Mouse (Mus musculus) embryonic facial prominence, embryonic 11.5 days (tissue): ENCODE results near the gene Lin28a. TPM values are rescaled to one million over a fixed set of nuclear protein-coding genes. Genes with fewer than 3 reads are reported as not detected.
"Not testable (repeated sequence)": the region's sequence is repeated elsewhere in the genome, so short reads cannot be mapped to it uniquely, and the experiment has no call there.

Experiments used
- ATAC-seq: fragments of 200-750 bp; cut with Nextera tagmentation; replicated peaks from 2 replicates; pipeline ENCODE4 v1.8.0; 2017; ENCODE audit warnings: low read depth; ENCODE audit not compliant: insufficient number of reproducible peaks, low FRiP score, low TSS enrichment
- DNase-seq: peaks from one replicate; pipeline ENCODE4 v3.0.0-alpha.2; 2015; ENCODE audit warnings: low spot score
- H3K27ac ChIP-seq: fragments of 300-500 bp; sonication (generic); replicated peaks from 2 replicates; pipeline ENCODE4 v1.5.1; 2014; ENCODE audit warnings: mild to moderate bottlenecking, low read depth, low read length, control low read depth
- H3K27me3 ChIP-seq: fragments of 300-500 bp; sonication (generic); 2 replicates; pipeline ENCODE4 v1.6.1; 2014; ENCODE audit warnings: mild to moderate bottlenecking, low read length, moderate library complexity, mixed read lengths; ENCODE audit not compliant: control insufficient read depth, insufficient read depth
- H3K36me3 ChIP-seq: fragments of 300-500 bp; sonication (generic); replicated peaks from 2 replicates; pipeline ENCODE4 v1.6.1; 2014; ENCODE audit warnings: low read depth, mild to moderate bottlenecking, low read length, moderate library complexity, mixed read lengths; ENCODE audit not compliant: control insufficient read depth, insufficient read depth
- H3K4me1 ChIP-seq: fragments of 300-500 bp; sonication (generic); 2 replicates; pipeline ENCODE4 v1.6.1; 2014; ENCODE audit warnings: low read length, mixed read lengths; ENCODE audit not compliant: control insufficient read depth, insufficient read depth
- H3K4me2 ChIP-seq: fragments of 300-500 bp; sonication (generic); 2 replicates; pipeline ENCODE4 v1.6.1; 2014; ENCODE audit warnings: low read depth, mild to moderate bottlenecking, control low read depth, low read length, moderate library complexity
- H3K4me3 ChIP-seq: fragments of 300-500 bp; sonication (generic); 2 replicates; pipeline ENCODE4 v1.5.1; 2014; ENCODE audit warnings: low read depth, low read length, control low read depth
- H3K9ac ChIP-seq: fragments of 300-500 bp; sonication (generic); replicated peaks from 2 replicates; pipeline ENCODE4 v1.6.1; 2014; ENCODE audit warnings: mild to moderate bottlenecking, control low read depth, low read length
- H3K9me3 ChIP-seq: fragments of 300-500 bp; sonication (generic); replicated peaks from 2 replicates; pipeline ENCODE4 v1.6.1; 2016; ENCODE audit warnings: mild to moderate bottlenecking, low read length, inconsistent platforms, mixed read lengths; ENCODE audit not compliant: control insufficient read depth
- WGBS: fragments of 180-500 bp; shearing (Covaris S2); extraction: QIAGEN DNeasy Blood & Tissue Kit; methylation state at CpG from one replicate; pipeline ENCODE4 v1.1.7; 2014; 5-methylcytosine and 5-hydroxymethylcytosine counted together
- polyA plus RNA-seq: library from polyadenylated mRNA; unstranded; fragments of >200 nt; fragmentation: Nextera tagmentation; extraction: Ambion mirVana; gene quantifications from 2 replicates; pipeline ENCODE4 v1.2.1, GENCODE M21; 2014

The Lin28a gene
- polyA plus RNA-seq, 1 experiment from 2014 or later: 0.49 TPM

- WGBS: 69% methylated on average over 4 of the region's 4 CpGs
These were observed 28.6 kb downstream of the Lin28a start for GRCm38 (mm10) chr4:133990035-133990434.

DNA sequence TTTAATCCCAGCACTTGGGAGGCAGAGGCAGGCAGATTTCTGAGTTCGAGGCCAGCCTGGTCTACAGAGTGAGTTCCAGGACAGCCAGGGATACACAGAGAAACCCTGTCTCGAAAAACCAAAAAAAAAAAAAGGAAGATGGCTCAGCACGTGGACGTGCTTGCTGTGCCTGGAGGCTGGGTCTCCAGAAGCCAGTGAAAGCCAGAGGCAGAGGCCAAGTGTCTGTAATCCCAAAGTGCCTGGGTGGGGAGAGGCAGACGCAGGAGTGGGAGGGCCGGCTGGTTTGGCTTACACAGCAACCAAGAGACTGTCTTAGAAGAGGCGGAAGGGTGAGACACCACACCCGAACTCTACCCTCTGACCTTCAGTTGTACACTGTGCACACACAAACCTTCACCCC lies 30.4 kb downstream of the Lin28a start:
- H3K4me3 ChIP-seq, ATAC-seq, DNase-seq, H3K36me3 ChIP-seq, H3K9me3 ChIP-seq, H3K9ac ChIP-seq, H3K27me3 ChIP-seq, H3K4me1 ChIP-seq, H3K4me2 ChIP-seq, H3K27ac ChIP-seq: not testable (repeated sequence)
- 91% methylated on average over 8 of the region's 8 CpGs for WGBS

More at GRCm38 (mm10) chr4:133990035-133990434, 28.6 kb downstream of the Lin28a start:
- H3K4me3 ChIP-seq: no peak overlapping the region
- no peak overlapping the region for H3K9ac ChIP-seq
- ATAC-seq: no peak
- H3K4me2 ChIP-seq: no peak overlapping the region
- H3K27me3 ChIP-seq: no peaks in the 10 kb centered on the region
- no peak for DNase-seq
- no peak overlapping the region for H3K27ac ChIP-seq
- peaks cover 2% of the 10 kb centered on the region; the same call in 1 of the 2 replicates for H3K36me3 ChIP-seq
- H3K9me3 ChIP-seq: no peaks in the 10 kb centered on the region
- no peaks in the 10 kb centered on the region for H3K4me1 ChIP-seq

DNA sequence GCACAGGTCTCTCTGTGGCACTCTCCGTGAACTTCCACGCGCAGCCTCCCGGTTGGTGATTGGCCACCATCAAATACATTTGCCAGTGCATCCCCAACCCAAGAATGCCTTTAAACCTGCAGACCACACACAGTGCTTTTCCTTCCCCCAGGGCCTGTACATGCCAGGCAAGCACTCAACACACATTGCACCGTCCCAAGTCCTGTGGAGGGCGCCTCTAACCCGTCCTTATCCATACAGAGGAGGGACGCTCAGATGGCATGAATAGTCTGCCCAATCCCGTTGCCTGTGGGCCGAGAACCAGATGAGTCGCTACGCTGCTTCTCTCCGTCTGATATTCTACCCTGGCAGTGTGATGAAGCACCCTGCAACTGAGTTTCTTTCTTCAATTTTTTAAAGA lies 35.7 kb downstream of the Lin28a start:
- H3K4me2 ChIP-seq: no peak overlapping the region
- H3K4me1 ChIP-seq: no peaks in the 10 kb centered on the region
- no peaks in the 10 kb centered on the region for H3K9me3 ChIP-seq
- H3K36me3 ChIP-seq: no peaks in the 10 kb centered on the region
- ATAC-seq: no peak
- no peak overlapping the region for H3K9ac ChIP-seq
- 84% methylated on average over 13 of the region's 13 CpGs for WGBS
- H3K4me3 ChIP-seq: no peak overlapping the region
- no peaks in the 10 kb centered on the region for H3K27me3 ChIP-seq
- no peak overlapping the region for H3K27ac ChIP-seq
- DNase-seq: no peak

DNA sequence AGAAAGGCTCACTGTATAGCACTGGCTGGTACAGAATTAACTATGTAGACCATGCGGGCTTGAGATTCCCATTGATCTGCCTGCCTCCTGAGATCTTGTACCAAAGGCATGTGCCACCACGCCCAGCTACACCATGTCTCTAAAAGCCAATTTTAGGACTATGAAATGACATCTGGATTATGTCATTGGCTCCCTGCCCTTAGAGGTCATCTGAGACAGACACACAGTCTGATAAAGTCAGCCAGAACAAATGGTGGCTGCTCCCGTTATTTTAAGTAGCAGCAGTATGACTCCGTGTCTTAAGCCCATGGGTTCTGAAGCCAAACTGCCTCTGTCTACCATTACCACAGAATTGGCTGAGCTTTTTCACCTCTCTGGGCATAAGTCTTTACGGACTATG lies 38.1 kb downstream of the Lin28a start:
- no peak overlapping the region for H3K9ac ChIP-seq
- DNase-seq: no peak
- H3K4me1 ChIP-seq: no peaks in the 10 kb centered on the region
- ATAC-seq: no peak
- no peak overlapping the region for H3K27ac ChIP-seq
- no peak overlapping the region for H3K4me3 ChIP-seq
- no peak overlapping the region for H3K4me2 ChIP-seq
- H3K36me3 ChIP-seq: peaks cover 4% of the 10 kb centered on the region
- H3K9me3 ChIP-seq: no peaks in the 10 kb centered on the region
- H3K27me3 ChIP-seq: no peaks in the 10 kb centered on the region
- WGBS: 82% methylated on average over 5 of the region's 5 CpGs

DNA sequence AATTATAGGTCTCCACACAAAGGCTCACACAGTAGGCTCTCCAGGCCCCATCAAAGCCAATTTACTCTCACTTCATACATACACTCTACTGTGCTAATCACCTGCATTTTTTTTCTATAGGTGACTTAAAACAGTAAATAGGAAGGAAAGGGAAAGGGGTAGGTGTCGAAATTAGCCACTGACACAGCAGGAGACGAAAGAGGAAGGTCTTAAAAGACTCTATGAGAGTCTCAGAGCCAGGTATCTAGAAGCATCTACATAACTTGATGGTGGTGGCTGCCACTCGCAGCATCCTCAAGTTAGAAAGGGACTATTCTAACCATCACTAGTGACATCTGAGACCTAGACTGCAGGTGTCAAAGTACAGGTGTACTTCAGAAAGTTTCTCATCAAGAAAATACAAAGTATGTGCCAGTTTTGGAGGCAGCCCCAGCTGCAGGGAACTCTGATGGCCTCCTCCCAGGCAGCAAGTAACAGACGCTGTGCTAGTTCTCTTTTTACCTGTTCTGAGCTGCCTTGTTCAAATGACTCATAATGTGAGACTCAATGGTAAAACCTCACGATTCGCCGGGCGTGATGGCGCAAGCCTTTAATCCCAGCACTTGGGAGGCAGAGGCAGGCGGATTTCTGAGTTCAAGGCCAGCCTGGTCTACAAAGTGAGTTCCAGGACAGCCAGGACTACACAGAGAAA lies 40.5 kb downstream of the Lin28a start:
- ATAC-seq: no peak
- Histone ChIP-seq H3K9me3 (no peaks in the 10 kb centered on the region), H3K36me3 (peaks cover 4% of the 10 kb centered on the region), H3K27me3 (no peaks in the 10 kb centered on the region), H3K4me2 (no peak overlapping the region), H3K4me1 (no peaks in the 10 kb centered on the region), H3K4me3 (no peak overlapping the region), H3K9ac (no peak overlapping the region), H3K27ac (no peak overlapping the region)
- no peak for DNase-seq
- WGBS: 96% methylated on average over 10 of the region's 10 CpGs

DNA sequence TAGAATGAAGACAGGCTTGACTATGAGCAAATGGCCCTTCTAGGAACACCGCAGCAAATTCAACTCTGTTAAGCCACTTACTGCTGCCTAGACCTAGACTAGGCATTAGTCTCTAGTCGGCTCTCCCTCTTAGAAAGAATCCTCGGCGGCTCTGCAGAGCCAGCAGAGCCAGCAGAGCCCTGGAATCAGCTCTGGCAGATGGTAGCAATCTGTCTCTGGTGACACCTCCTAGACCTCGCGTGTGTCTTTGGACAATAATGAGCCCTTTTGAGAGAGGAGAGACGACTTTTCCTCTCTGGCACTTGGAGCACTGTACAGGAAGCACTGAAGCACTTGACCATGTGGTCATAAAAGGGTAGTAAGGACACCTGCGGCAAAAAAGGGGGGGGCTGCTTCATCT lies 46.9 kb downstream of the Lin28a start:
- Histone ChIP-seq H3K36me3 (peaks cover 2% of the 10 kb centered on the region), H3K4me3 (no peak overlapping the region), H3K9me3 (no peaks in the 10 kb centered on the region), H3K27ac (no peak overlapping the region), H3K4me2 (no peak overlapping the region), H3K27me3 (no peaks in the 10 kb centered on the region), H3K9ac (no peak overlapping the region), H3K4me1 (peaks cover 6% of the 10 kb centered on the region; the same call in 1 of the 2 replicates)
- ATAC-seq (no peak), DNase-seq (no peak)
- WGBS: 60% methylated on average over 8 of the region's 8 CpGs

GRCm38 (mm10) chr4:133970876-133971275 lies 47.8 kb downstream of the Lin28a start:
- Histone ChIP-seq H3K36me3 (no peaks in the 10 kb centered on the region; the same call in 1 of the 2 replicates), H3K4me1 (peaks cover 6% of the 10 kb centered on the region; the same call in 1 of the 2 replicates), H3K4me3 (no peak overlapping the region), H3K9ac (no peak overlapping the region), H3K27ac (no peak overlapping the region), H3K9me3 (no peaks in the 10 kb centered on the region), H3K4me2 (no peak overlapping the region), H3K27me3 (no peaks in the 10 kb centered on the region)
- WGBS: 85% methylated on average over 13 of the region's 13 CpGs
- no peak for ATAC-seq
- no peak for DNase-seq

- no peak overlapping the region for H3K9ac ChIP-seq
- H3K9me3 ChIP-seq: no peaks in the 10 kb centered on the region
- H3K27ac ChIP-seq: no peak overlapping the region
- H3K4me2 ChIP-seq: no peak overlapping the region
- no peak overlapping the region for H3K4me3 ChIP-seq
- DNase-seq: no peak
- H3K4me1 ChIP-seq: peaks cover 6% of the 10 kb centered on the region; the same call in 1 of the 2 replicates
- peaks cover 5% of the 10 kb centered on the region for H3K36me3 ChIP-seq
- H3K27me3 ChIP-seq: no peaks in the 10 kb centered on the region
- no peak for ATAC-seq
- 39% methylated on average over 4 of the region's 4 CpGs for WGBS
These were observed 48.4 kb downstream of the Lin28a start for GRCm38 (mm10) chr4:133970196-133970595.
